Mouse (Mus musculus) kidney, embryonic 14.5 days (tissue): Measurements from ENCODE around the gene Psmc3ip. TPM values are rescaled to one million over a fixed set of nuclear protein-coding genes. Genes with fewer than 3 reads are reported as not detected.

Experiments used
- ATAC-seq: fragments of 200-750 bp; cut with Nextera tagmentation; 2 replicates; pipeline ENCODE4 v1.8.0; 2017; ENCODE audit warnings: moderate number of reproducible peaks, mild to moderate bottlenecking, moderate TSS enrichment, moderate library complexity; ENCODE audit not compliant: low FRiP score, low TSS enrichment
- H3K27ac ChIP-seq: fragments of 300-500 bp; sonication (generic); 2 replicates; pipeline ENCODE4 v1.5.1; 2014; ENCODE audit warnings: low read depth, mild to moderate bottlenecking, low read length, moderate library complexity, mixed read lengths
- H3K27me3 ChIP-seq: fragments of 300-500 bp; sonication (generic); 2 replicates; pipeline ENCODE4 v1.6.1; 2014; ENCODE audit warnings: mild to moderate bottlenecking, low read length; ENCODE audit not compliant: control insufficient read depth, insufficient read depth
- H3K36me3 ChIP-seq: fragments of 300-500 bp; sonication (generic); 2 replicates; pipeline ENCODE4 v1.6.1; 2014; ENCODE audit warnings: low read length, mixed read lengths; ENCODE audit not compliant: control insufficient read depth, insufficient read depth
- H3K4me1 ChIP-seq: fragments of 300-500 bp; sonication (generic); 2 replicates; pipeline ENCODE4 v1.6.1; 2014; ENCODE audit warnings: low read length, mixed read lengths; ENCODE audit not compliant: control insufficient read depth, insufficient read depth
- H3K4me2 ChIP-seq: fragments of 300-500 bp; sonication (generic); replicated peaks from 2 replicates; pipeline ENCODE4 v1.6.1; 2014; ENCODE audit warnings: low read depth, mild to moderate bottlenecking, low read length
- H3K4me3 ChIP-seq: fragments of 300-500 bp; sonication (generic); 2 replicates; pipeline ENCODE4 v1.5.1; 2014; ENCODE audit warnings: mild to moderate bottlenecking, low read length
- H3K9ac ChIP-seq: fragments of 300-500 bp; sonication (generic); 2 replicates; pipeline ENCODE4 v1.6.1; 2014; ENCODE audit warnings: low read depth, mild to moderate bottlenecking, low read length, moderate library complexity
- H3K9me3 ChIP-seq: fragments of 300-500 bp; sonication (generic); 2 replicates; pipeline ENCODE4 v1.6.1; 2016; ENCODE audit warnings: low read length; ENCODE audit not compliant: control insufficient read depth
- WGBS: fragments of 180-500 bp; shearing (Covaris S2); extraction: QIAGEN DNeasy Blood & Tissue Kit; methylation state at CpG from one replicate; pipeline ENCODE4 v1.1.7; 2014; 5-methylcytosine and 5-hydroxymethylcytosine counted together
- polyA plus RNA-seq: library from polyadenylated mRNA; unstranded; fragments of >200 nt; fragmentation: Nextera tagmentation; extraction: Ambion mirVana; gene quantifications from 2 replicates; pipeline ENCODE4 v1.2.1, GENCODE M21; 2014

Gene Psmc3ip
- polyA plus RNA-seq, 1 experiment from 2014 or later: 52.0 TPM

- H3K9me3 ChIP-seq: no peaks in the 10 kb centered on the region
- WGBS: 69% methylated on average over 14 of the region's 14 CpGs
- no peak overlapping the region for H3K9ac ChIP-seq
- no peak overlapping the region for H3K4me3 ChIP-seq
- no peak for ATAC-seq
- H3K36me3 ChIP-seq: no peaks in the 10 kb centered on the region
- no peak overlapping the region for H3K4me2 ChIP-seq
- 0 out of 2 replicates have a peak, but pooled peaks cover 4% of the 10 kb centered on the region for H3K4me1 ChIP-seq
- H3K27me3 ChIP-seq: 0 out of 2 replicates have a peak, but pooled peaks cover 7% of the 10 kb centered on the region
- H3K27ac ChIP-seq: no peak overlapping the region
Observed at GRCm38 (mm10) chr11:101071810-101072428, 23.3 kb downstream of the Psmc3ip start.

- Histone ChIP-seq H3K27me3 (0 out of 2 replicates have a peak, but pooled peaks cover 7% of the 10 kb centered on the region), H3K4me1 (0 out of 2 replicates have a peak, but pooled peaks cover 4% of the 10 kb centered on the region), H3K9me3 (no peaks in the 10 kb centered on the region), H3K4me3 (no peak overlapping the region), H3K36me3 (no peaks in the 10 kb centered on the region), H3K4me2 (peak overlapping the region; percentile 92; the same call in 1 of the 2 replicates), H3K9ac (no peak overlapping the region), H3K27ac (no peak overlapping the region)
- WGBS: 81% methylated on average over 6 of the region's 6 CpGs
- no peak for ATAC-seq
Observed at GRCm38 (mm10) chr11:101070987-101071386, 24.2 kb downstream of the Psmc3ip start.

GRCm38 (mm10) chr11:101070189-101070527 is 25.1 kb downstream of the Psmc3ip start:
- H3K27me3 ChIP-seq: 0 out of 2 replicates have a peak, but pooled peaks cover 7% of the 10 kb centered on the region
- peak overlapping the region; percentile 74 for H3K9ac ChIP-seq
- H3K4me2 ChIP-seq: peak overlapping the region; percentile 92
- no peak overlapping the region for H3K27ac ChIP-seq
- peak overlapping the region; percentile 80 for H3K4me3 ChIP-seq
- ATAC-seq: peak; percentile 25; the same call in 1 of the 2 replicates
- H3K4me1 ChIP-seq: 0 out of 2 replicates have a peak, but pooled peaks cover 4% of the 10 kb centered on the region
- H3K36me3 ChIP-seq: no peaks in the 10 kb centered on the region
- H3K9me3 ChIP-seq: no peaks in the 10 kb centered on the region
- under 1% methylated on average over 17 of the region's 36 CpGs for WGBS

- Histone ChIP-seq H3K36me3 (no peaks in the 10 kb centered on the region), H3K9ac (peak within 1 kb of the TSS; percentile 74), H3K4me1 (0 out of 2 replicates have a peak, but pooled peaks cover 4% of the 10 kb centered on the region), H3K4me2 (peak within 1 kb of the TSS; percentile 92), H3K27me3 (0 out of 2 replicates have a peak, but pooled peaks cover 7% of the 10 kb centered on the region), H3K27ac (no peak within 1 kb of the TSS), H3K9me3 (no peaks in the 10 kb centered on the region), H3K4me3 (peak within 1 kb of the TSS; percentile 80)
- ATAC-seq: peak; percentile 88
- 5% methylated on average over 35 of the region's 35 CpGs for WGBS
Observed at GRCm38 (mm10) chr11:101069391-101070188, 25.6 kb downstream of the Psmc3ip start, which contains the start of gene Naglu. Gene Naglu, plus strand, starts transcription at chr11:101070012.

GRCm38 (mm10) chr11:101066549-101067412 is 28.5 kb downstream of the Psmc3ip start:
- ATAC-seq: peak; percentile 30; the same call in 1 of the 2 replicates
- WGBS: 28% methylated on average over 18 of the region's 18 CpGs

GRCm38 (mm10) chr11:101065002-101065401 is 30.2 kb downstream of the Psmc3ip start:
- H3K9ac ChIP-seq: no peak overlapping the region
- no peak overlapping the region for H3K27ac ChIP-seq
- H3K4me3 ChIP-seq: no peak overlapping the region
- H3K9me3 ChIP-seq: no peaks in the 10 kb centered on the region
- no peak overlapping the region for H3K4me2 ChIP-seq
- H3K36me3 ChIP-seq: peaks cover 4% of the 10 kb centered on the region; the same call in 1 of the 2 replicates
- no peaks in the 10 kb centered on the region for H3K27me3 ChIP-seq
- ATAC-seq: no peak
- WGBS: 93% methylated on average over 9 of the region's 9 CpGs
- H3K4me1 ChIP-seq: peaks cover 25% of the 10 kb centered on the region

More at GRCm38 (mm10) chr11:101066549-101067412, 28.5 kb downstream of the Psmc3ip start:
- H3K9ac ChIP-seq: peak overlapping the region; percentile 32; the same call in 1 of the 2 replicates
- H3K27ac ChIP-seq: no peak overlapping the region
- peak overlapping the region; percentile 27 for H3K4me3 ChIP-seq
- 0 out of 2 replicates have a peak, but pooled peaks cover 3% of the 10 kb centered on the region for H3K27me3 ChIP-seq
- peaks cover 20% of the 10 kb centered on the region for H3K4me1 ChIP-seq
- peak overlapping the region; percentile 49 for H3K4me2 ChIP-seq
- peaks cover 4% of the 10 kb centered on the region; the same call in 1 of the 2 replicates for H3K36me3 ChIP-seq
- no peaks in the 10 kb centered on the region for H3K9me3 ChIP-seq

GRCm38 (mm10) chr11:101064462-101064861 is 30.8 kb downstream of the Psmc3ip start:
- no peaks in the 10 kb centered on the region for H3K9me3 ChIP-seq
- H3K4me1 ChIP-seq: peaks cover 27% of the 10 kb centered on the region
- H3K4me2 ChIP-seq: no peak overlapping the region
- no peak overlapping the region for H3K9ac ChIP-seq
- WGBS: 82% methylated on average over 4 of the region's 4 CpGs
- H3K27ac ChIP-seq: 0 out of 2 replicates have a peak overlapping the region, but pooled peaks have one; percentile 87
- H3K36me3 ChIP-seq: peaks cover 4% of the 10 kb centered on the region; the same call in 1 of the 2 replicates
- no peaks in the 10 kb centered on the region for H3K27me3 ChIP-seq
- H3K4me3 ChIP-seq: no peak overlapping the region
- no peak for ATAC-seq

GRCm38 (mm10) chr11:101063676-101064327 is 31.4 kb downstream of the Psmc3ip start:
- ATAC-seq: no peak; the same call in 1 of the 2 replicates
- no peaks in the 10 kb centered on the region for H3K27me3 ChIP-seq
- H3K9me3 ChIP-seq: no peaks in the 10 kb centered on the region
- H3K9ac ChIP-seq: peak overlapping the region; percentile 0; the same call in 1 of the 2 replicates
- no peak overlapping the region for H3K4me3 ChIP-seq
- H3K4me2 ChIP-seq: no peak overlapping the region
- peaks cover 4% of the 10 kb centered on the region; the same call in 1 of the 2 replicates for H3K36me3 ChIP-seq
- peak overlapping the region; percentile 87 for H3K27ac ChIP-seq
- H3K4me1 ChIP-seq: peaks cover 25% of the 10 kb centered on the region
- WGBS: 22% methylated on average over 12 of the region's 12 CpGs
